Mouse (Mus musculus) gastrocnemius, postnatal 14 days (tissue): ENCODE data around the gene Nrxn1. TPM values are rescaled to one million over a fixed set of nuclear protein-coding genes. Genes with fewer than 3 reads are reported as not detected.

Experiments
- DNase-seq: peaks from one replicate; pipeline ENCODE4 v3.0.0; 2021; ENCODE audit warnings: mixed read lengths
- intact Hi-C: fragments of 180-260 bp; cut with DNase I; formaldehyde crosslinking; loops from one replicate; pipeline ENCODE4 v1.15.1; 2025; ENCODE audit warnings: low total_unique reads
- long read RNA-seq, 2 experiments: library from polyadenylated mRNA; stranded (forward); transcript quantifications; one replicate each; pipeline ENCODE4 v2.0.0; 2021
- total RNA-seq, 2 experiments: library from RNA; stranded (reverse); gene quantifications; 2 replicates each; pipeline ENCODE4 v1.2.3; 2021

The Nrxn1 gene
- 1 to 10 TPM in 1 of 2 experiments, under 1 TPM in 1; 0.40 to 1.6 TPM for total RNA-seq
- long read RNA-seq, experiment 1 = 0 reads
- long read RNA-seq, experiment 2 = 0 reads

DNA sequence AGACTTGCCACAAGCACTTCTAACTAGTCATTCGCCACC, at the start of gene Nrxn1:
TSS of gene Nrxn1 (minus strand) at position 30 of the 39 bp plus-strand sequence.
- intact Hi-C loops = no loop called here
- no peak for DNase-seq

DNA sequence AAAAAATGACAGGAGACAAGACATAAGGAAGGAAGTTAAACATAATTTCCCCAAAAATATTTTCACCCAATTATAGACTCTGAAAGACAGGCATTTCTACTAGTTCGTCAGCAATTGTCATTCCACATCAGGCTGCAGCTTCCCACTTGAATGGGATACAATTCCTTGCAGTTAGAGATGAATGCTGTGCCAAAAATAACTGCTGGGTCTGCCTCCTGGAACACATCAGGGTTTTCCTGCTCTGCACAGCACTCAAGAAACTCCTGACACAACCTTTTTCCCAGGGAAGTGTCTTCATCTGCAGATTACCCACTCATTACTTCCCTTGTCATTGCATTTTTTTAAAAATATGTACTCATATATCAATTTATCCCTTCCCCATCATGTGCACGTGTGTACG, 44.0 kb upstream of the Nrxn1 start:
- DNase-seq = no peak

DNA sequence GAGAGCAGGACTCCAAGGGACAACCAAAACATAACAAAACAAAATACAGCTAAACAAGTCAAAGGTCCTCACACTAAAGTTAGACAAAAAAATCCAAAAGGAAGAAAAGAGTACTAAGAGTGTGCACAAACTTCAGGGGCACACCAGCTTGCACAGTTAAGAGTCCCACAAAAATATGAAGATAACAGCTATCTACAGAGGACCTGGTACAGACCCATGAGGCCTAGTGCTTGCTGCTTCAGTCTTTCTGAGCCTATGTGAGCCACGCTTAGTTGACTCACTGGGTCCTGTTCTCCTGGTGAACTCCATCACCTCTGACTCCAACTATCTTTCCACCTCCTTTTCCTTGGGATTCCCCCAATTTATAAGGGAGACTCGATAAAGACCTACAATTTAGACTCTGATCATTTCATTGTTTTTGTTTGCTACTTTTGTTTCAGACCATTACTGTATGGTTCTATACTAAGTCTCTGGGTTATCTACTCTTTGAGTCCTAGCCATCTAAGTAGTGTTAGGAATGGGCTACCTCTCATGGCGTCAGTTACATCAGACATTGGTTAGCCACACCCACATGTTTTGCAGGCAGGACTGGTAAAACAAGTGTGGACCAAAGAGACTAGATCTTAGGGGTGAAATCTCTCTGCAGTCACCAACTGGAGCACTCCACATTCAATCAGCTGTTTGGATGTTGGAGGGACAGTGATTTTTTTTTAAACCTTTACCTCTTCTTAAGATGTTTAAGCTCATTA, 20.2 kb upstream of the Nrxn1 start:
- DNase-seq = no peak
- intact Hi-C loops = no loop called here

More for the DNA sequence above, 44.0 kb upstream of the Nrxn1 start:
- intact Hi-C loops = no loop called here

DNA sequence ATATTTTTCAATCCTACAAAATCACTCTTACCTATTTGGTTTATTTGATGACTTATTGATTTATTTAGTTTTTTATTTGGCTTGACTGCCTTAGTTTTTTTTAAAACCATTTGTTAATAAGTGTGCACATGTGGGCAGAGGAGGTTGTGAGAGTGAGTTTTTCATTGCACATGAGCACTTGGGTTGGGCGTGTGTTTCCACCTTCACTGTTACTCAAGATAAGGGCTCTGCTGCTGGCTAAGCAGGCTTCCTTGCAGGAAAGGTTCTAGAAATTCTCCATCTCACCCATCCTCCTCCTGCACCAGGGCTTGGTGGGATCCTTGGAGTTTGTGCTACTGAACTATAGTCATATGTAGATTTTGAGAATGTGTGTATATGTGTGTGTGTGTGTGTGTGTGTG, 19.2 kb upstream of the Nrxn1 start:
- DNase-seq = no peak
- intact Hi-C loops = no loop called here

DNA sequence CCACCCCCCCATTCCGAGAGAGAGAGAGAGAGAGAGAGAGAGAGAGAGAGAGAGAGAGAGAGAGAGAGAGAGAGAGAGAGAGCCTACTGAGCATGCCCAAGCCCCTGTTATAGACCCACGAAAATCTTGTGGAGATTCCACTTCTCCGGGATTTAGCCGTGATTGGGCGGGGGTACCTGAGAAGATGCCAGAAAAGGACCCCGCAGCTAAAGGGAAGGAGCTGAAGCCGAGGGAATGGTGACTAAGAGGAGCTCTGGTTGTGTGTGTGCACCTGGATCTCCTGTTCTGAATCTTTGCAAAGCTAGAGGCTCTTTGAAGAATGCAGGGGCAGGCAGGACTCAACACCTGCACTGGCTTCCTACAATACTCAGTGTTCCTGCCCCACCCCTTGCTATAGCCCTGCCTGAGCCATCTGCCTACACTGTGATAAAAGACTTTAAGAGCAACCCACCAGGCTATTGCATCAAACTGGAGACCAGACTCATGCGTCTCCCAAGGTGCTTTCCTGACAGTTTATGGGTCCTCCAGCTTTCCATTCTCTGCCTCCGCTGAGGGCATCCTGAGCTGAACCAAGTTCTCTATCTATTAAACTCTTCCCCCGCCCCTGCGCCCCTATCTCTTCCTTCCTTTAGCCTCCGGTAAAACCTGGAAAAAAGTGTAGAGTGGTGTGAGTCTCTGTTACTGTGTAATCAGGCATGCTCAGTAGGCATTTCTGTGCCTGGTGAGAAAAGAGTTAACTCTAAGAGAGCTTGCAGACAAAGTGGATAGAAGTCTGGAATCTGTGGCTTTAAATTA, 407 bp upstream of the Nrxn1 start:
- intact Hi-C loops = no loop called here
- no peak for DNase-seq

DNA sequence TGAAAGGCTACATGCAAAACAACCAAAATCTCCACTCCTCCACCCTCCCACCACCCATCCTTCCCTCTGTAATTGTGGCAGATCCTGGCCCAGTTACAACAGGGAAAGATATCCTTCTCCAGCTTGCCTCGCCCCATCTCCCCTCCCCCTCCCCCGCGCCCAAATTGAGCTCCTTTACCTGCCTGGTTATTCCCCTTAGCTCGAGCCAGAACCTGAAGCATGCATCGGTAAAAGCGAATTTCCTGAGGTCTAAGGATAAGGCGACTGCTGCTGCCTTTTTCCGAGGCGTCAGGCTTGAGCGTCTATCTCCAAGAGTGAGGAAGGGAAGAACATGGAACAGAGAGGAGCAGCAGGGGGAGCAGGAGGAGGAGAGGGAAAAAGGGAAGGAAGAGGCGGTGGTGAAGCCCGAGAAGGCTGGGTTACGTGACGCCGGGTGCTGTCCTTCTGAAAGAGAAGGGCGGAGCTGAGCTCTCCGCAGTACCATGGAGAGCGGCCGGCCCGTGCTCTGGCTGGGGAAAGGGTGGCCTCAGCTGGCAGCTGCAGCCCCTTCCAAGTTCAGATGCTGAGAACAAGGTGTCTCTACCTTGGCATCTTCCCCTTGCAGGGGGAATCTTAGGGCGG, 340 bp downstream of the Nrxn1 start:
- DNase-seq = peak; percentile 37
- intact Hi-C loops = no loop called here

DNA sequence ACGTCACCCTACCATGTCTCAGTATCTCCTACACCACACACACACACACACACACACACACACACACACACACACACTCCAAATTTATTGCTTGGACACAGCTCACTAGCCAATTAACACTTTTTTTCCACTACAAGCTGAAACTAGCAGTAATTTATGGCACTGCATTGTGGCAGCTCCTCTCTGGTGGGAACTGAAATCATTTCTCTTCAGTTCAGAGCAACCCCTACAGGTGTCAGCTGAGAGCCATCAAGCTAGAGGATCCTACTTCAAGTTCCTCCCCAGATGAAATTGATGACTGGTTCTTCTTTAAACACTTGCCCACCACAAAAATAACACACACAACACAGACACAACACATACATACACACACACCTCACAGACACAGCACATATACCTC, 2.2 kb downstream of the Nrxn1 start:
- no peak for DNase-seq
- intact Hi-C loops = no loop called here

DNA sequence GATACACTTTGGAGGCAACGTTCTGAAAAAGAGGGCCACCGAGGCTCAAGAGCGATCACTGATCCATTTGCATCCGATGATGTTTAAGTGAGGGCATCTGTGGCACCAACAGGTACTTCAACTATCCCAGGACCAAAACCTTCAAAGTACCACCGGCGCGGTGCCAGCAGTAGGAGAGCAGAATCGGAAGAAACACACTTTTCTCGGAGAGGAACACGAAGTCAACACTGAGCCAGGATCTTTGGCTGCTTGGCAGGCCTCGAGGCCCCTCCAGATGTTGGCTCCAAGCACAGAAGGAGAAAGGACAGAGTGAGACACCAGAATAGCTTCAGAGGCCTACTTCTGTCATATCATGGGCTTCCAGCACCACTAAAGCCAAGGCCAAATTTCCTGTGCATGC, 3.9 kb downstream of the Nrxn1 start:
- DNase-seq = no peak
- intact Hi-C loops = no loop called here

DNA sequence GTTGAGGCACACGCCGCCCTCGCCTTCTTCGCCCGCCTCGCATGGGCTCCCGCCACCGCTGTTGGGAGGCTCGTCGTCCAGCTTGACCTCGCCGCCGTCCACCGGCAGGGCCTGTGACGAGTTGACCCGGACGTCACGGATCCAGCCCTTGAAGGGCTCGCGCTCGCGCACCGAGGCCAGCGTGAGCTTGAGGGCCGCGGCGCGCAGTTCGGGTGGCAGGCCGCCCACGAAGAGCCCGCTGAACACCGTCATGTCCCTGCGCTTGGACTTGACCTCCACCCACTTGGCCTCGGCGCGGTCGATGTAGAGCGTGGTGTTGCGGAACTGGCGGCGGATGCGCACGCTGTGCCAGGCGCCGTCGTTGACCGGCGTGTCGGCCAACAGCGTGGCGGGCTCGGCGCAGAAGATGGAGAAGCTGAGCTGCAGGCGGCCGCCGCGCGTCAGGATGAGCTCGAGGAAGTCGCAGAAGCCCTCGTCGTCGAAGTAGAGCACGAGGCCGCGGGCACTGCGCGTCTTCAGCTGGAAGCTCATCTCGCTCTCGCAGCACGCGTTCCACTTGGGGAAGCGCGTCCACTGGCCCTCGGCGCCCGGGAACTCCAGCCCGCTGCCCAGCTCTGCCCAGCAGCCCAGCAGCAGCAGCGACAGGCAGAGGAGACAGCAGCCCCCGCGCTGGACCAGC, 4.7 kb downstream of the Nrxn1 start:
- DNase-seq = no peak
- intact Hi-C loops = no loop called here

DNA sequence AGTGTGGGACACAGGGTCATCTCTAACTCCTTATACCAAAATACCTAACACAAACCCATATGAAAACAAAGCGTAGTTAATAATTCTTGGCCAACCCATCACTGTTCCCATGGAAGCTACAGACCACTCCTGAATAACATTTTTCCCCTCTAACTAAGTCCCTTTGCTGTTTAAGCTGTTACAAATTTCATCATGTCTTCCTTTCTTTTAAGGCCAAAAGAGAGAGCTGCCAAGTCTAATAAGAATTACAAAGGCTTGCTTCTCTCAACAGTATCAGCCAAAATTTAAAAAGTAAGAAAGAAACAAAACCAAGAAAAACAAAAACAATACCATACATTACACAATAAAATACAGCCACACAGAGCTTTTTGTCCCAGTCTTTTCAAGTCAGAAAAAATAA, 6.5 kb downstream of the Nrxn1 start:
- intact Hi-C loops = no loop called here
- no peak for DNase-seq

DNA sequence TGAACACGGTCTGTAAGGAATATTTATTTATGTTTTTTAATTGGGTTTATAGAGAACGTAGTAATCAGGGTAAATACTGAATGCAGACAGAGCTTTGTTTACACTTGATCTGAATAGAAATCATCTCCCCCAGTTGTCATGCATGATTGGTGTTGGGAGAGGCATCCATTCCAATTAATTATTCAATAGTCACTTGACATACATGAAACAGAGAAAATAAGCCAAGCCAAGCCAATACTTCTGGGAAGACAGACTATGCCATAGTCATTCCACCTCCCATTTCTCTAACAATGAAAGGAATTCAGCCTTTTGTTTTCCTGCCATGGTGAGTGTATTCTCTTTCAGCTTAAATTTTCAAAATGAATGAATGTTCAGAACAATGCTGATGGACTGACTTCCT, 7.5 kb downstream of the Nrxn1 start:
- intact Hi-C loops = no loop called here
- DNase-seq = no peak

DNA sequence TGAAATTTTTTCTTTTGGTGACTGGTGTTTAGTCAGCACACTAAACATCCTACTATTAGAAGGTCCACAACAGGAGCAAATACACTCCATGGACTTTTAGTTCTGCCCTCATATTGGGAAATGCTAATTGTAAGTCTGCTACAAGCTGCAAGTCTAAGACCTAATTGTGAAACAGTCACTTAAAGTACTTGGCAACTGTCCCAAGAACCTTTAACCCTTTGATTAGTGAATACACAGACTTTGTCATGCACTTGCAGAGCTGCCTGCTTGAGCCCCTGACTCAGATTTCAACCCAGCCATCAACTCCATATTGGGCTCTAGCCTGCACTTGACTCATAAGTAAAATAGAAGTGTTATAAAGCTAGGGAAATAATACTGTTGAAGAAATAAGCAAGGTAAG, 13.8 kb downstream of the Nrxn1 start:
- no peak for DNase-seq
- intact Hi-C loops = no loop called here

DNA sequence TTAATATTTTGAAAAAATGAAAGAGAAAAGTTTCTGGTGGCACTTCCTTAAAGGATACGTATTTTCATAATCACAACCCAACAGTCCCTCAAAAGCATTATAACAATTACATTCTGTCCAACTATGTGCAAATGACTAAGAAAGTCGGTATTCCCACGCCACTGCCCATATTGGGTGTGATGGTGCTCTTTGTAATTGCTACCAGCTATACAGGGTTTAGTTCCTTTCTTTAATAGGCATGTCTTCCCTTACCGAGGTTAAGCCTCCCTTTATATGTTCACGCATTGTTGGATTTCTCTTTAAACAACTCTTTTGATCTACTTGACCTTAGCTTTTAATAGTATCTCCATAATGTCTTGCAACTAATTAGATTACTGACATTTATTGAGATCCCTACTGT, 18.1 kb downstream of the Nrxn1 start:
- intact Hi-C loops = no loop called here

DNA sequence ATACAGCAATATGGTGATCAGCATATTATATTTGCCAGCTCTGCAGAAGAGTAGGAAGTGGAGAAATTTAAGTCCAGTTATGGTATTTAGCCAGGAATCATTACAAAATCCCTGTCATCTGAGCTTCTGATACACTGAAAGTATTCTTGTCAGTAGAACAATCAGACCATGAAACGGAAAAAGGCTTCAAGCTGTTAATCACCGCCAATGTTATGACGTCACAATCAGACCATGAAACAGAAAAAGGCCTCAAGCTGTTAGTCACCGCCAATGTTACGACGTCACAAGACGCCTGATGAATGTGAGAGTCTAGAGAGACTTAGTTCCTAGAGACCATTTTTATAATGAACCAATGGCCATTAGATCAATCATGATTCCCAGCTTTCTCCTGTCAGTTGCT, 59.4 kb downstream of the Nrxn1 start:
- no peak for DNase-seq
- intact Hi-C loops = no loop called here

More for the DNA sequence above, 18.1 kb downstream of the Nrxn1 start:
- no peak for DNase-seq

DNA sequence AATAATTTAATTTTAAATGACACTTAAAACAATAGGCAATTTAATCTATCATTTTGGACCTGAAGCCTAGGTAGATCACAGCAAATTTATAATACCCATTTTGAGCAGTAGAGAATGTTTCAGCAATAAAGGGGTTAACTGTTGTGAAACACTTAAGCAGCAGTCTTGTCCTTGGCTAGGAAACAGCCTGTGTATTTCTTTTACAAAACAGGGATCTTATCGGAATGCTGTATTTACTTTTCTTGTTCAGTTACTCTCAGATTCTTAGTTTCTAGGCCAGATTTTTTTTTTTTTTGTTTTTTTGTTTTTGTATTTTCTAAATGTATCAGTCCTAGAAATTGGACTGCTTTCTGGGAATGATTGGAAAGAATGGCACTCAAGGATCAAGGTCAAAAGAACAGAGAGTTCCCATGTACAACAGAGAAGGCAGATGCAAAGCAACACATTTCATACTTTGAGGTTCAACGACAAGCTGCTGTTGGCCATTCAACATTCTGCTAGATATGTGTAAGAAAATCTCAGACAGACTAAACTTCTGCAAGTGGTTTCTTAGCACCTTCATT, 67.7 kb downstream of the Nrxn1 start:
- intact Hi-C loops = no loop called here
- DNase-seq = no peak

DNA sequence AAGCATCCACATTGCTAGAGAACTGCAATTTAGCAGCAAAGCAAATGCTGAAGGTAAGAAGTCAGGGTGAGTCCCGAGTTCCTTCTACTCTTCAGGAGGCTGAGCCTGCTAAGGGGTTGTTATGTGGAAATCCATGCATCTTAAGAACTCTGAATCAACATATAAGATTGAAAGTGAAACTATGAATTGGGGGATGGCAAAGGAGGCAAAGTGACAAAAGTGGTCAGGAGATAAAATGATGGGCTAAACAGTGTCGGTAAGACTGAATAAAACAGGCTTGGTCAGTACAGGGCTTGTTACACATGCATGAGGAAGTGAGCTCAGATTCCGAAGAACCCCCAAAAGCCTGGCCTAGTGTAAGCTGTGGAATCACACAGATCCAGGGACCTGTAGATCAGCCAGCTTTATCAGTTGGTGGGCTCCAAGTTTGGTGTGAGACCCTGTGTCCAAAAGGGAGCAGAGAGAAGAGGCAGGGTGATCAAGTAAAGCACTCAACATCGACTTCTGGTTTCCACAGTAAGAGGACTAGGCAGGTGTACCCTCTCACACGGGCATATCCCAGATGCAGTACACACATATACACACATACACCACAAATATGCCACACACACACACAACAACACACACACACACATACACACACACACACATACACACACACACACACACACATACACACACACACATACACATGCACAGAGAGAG, 85.3 kb downstream of the Nrxn1 start:
- intact Hi-C loops = no loop called here
- no peak for DNase-seq

DNA sequence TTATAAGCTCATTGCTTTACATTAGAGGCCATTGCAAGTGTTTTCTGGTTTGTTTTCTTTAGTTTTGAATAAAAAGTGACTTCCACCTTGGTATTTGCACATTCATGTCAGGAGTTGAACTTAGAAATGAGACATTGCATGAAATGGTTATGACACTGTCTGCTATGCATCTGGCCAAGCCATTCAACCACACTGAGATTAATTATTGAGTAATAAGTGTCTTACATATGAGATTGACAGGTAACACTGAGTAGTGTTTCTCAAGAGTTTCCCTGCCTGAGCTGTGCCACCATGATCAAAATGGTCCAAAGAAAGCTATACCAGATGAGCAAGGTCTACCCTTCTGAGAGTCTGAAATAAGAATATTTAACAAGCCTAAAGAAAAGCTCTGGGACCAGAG, 92.5 kb downstream of the Nrxn1 start:
- DNase-seq = no peak
- intact Hi-C loops = no loop called here

DNA sequence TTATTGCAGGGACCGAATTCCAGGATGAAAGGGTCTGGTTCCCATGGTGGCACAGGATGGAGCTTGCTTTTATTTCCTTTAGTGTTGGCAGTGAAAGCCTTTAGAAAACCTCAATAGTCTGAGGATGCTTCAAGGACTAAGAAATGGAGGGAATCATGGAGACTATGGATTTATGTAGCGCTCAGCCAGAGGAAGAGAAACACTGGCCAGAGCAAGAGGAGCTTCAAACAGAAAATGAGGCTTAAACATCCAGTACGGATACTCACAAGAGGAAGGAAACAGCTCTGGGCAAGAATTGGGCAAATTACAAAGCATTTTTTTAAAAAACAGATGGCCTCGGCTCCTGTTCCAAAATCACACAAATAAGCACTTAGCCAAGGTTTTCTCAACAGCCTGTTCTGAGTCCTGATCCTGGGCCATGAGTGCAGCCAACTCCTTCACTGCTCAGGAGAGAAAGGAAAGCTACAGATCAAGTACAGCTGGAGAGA, 93.2 kb downstream of the Nrxn1 start:
- intact Hi-C loops = no loop called here
- DNase-seq = peak; percentile 3

DNA sequence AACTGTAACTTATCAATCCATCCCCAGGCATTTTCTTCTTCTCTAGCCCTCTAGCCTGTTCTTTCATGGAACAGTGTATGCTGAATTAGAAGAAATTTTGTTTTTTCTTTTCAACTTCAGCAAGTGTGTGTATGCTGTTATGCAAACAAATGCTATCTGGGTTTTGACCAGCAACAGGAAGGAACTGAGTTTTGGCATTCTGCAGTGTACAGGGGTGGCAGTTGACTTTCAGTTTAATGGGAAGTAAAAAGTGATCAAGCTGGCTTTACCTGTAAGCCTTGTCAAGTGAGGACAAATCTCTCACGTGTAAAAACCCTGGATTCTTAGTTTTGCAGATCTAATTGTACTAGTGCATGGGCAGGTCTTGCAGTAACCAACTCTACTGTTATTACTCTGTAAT, 95.2 kb downstream of the Nrxn1 start:
- intact Hi-C loops = no loop called here
- no peak for DNase-seq

DNA sequence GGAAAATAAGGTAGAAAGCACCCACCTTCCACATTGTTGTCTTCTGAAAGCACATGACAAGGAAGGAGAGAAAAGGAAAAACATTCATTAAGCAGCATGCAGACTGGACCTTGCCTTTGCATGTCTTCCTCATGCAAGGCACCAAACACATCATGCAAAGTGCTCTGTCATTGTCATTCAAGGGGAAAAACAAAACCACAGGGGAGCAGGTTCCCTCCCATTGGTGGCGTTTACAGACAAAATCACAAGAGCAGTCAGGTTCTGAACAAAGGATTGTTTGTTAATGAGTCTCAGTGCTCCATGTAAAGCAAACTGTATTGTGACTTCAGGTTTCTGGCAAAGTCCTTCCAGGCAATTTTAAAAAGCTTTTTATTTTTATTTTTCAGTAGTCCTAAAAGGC, 97.4 kb downstream of the Nrxn1 start:
- intact Hi-C loops = loop anchor here (2.0 kb wide), 1 partner anchor 23 kb away; no protein-coding TSS in a partner anchor
- no peak for DNase-seq
